Mouse (Mus musculus): ENCODE measurements around the gene Adora3. TPM values are rescaled to one million over a fixed set of nuclear protein-coding genes. Genes with fewer than 3 reads are reported as not detected.

The Adora3 gene
- 1 to 10 TPM; 1.9 to 2.4 TPM for total RNA-seq (2023)

GRCm38 (mm10) chr3:105870558-105870957 is at the start of gene Adora3, which contains the start of gene Tmigd3:
Gene Adora3, plus strand, starts transcription at chr3:105870858.
Gene Tmigd3, plus strand, starts transcription at chr3:105870903.

GRCm38 (mm10) chr3:105932240-105933071 is 61.8 kb downstream of the Adora3 start, which contains the start of gene I830077J02Rik:
Gene I830077J02Rik, minus strand, starts transcription at chr3:105932664.

Other genes with a start within 250 kb of the Adora3 start
- 10 to 100 TPM; 12.9 to 14.9 TPM for gene Ddx20, start 183.3 kb upstream of the Adora3 start, total RNA-seq (2023)
- under 1 TPM in 1 of 2 experiments, not detected in 1; 0.22 TPM for gene Inka2, start 166.3 kb upstream of the Adora3 start, total RNA-seq (2023)
- 100 to 1,000 TPM; 132 to 142 TPM for gene Rap1a, start 69.5 kb upstream of the Adora3 start, total RNA-seq (2023)
- 1 to 10 TPM; 1.1 to 1.5 TPM for gene Tmigd3, start within 50 bp of the Adora3 start, total RNA-seq (2023)
- gene I830077J02Rik, start 61.8 kb downstream of the Adora3 start, total RNA-seq (2023), result 10 to 100 TPM; 76.4 to 89.8 TPM
- gene Wdr77, start 88.5 kb downstream of the Adora3 start, total RNA-seq (2023), result 10 to 100 TPM; 30.9 to 34.3 TPM
- gene Atp5f1, start 89.2 kb downstream of the Adora3 start, total RNA-seq (2023), result 100 to 1,000 TPM; 143 to 151 TPM
- 1 to 10 TPM; 5.5 to 6.4 TPM for gene Ovgp1, start 102.9 kb downstream of the Adora3 start, total RNA-seq (2023)
- not detected for gene Pifo, start 143.8 kb downstream of the Adora3 start, total RNA-seq (2023)
- gene Chil5, start 162.0 kb downstream of the Adora3 start, total RNA-seq (2023), result 10 to 100 TPM; 13.5 to 13.8 TPM
- not detected for gene Chia1, start 242.4 kb downstream of the Adora3 start, total RNA-seq (2023)